Mouse (Mus musculus) liver, embryonic 16.5 days (tissue): Measurements from ENCODE around the gene Fancc. TPM values are rescaled to one million over a fixed set of nuclear protein-coding genes. Genes with fewer than 3 reads are reported as not detected.
A peak's percentile ranks its signal among the peaks of the same experiment; 100 is the strongest.
"Not testable (repeated sequence)": the region's sequence is repeated elsewhere in the genome, so short reads cannot be mapped to it uniquely, and the experiment has no call there.

Experiments
- ATAC-seq: fragments of 200-750 bp; cut with Nextera tagmentation; 2 replicates; pipeline ENCODE4 v1.8.0; 2017; ENCODE audit warnings: low read depth, mild to moderate bottlenecking, moderate number of reproducible peaks, moderate library complexity
- H3K27ac ChIP-seq: fragments of 300-500 bp; sonication (generic); 2 replicates; pipeline ENCODE4 v1.5.1; 2014; ENCODE audit warnings: mild to moderate bottlenecking, low read length
- H3K27me3 ChIP-seq: fragments of 300-500 bp; sonication (generic); 2 replicates; pipeline ENCODE4 v1.6.1; 2014; ENCODE audit warnings: low read depth, low read length, mixed read lengths; ENCODE audit not compliant: control insufficient read depth, insufficient read depth
- H3K36me3 ChIP-seq: fragments of 300-500 bp; sonication (generic); 2 replicates; pipeline ENCODE4 v1.6.1; 2014; ENCODE audit warnings: mild to moderate bottlenecking; ENCODE audit not compliant: control insufficient read depth, insufficient read depth
- H3K4me1 ChIP-seq: fragments of 300-500 bp; sonication (generic); 2 replicates; pipeline ENCODE4 v1.6.1; 2014; ENCODE audit warnings: low read depth, low read length, mixed read lengths; ENCODE audit not compliant: control insufficient read depth
- H3K4me2 ChIP-seq: fragments of 300-500 bp; sonication (generic); 2 replicates; pipeline ENCODE4 v1.6.1; 2014; ENCODE audit warnings: low read depth, low read length, mixed read lengths
- H3K4me3 ChIP-seq: fragments of 300-500 bp; sonication (generic); 2 replicates; pipeline ENCODE4 v1.5.1; 2014; ENCODE audit warnings: low read depth, mild to moderate bottlenecking, low read length
- H3K9ac ChIP-seq: fragments of 300-500 bp; sonication (generic); 2 replicates; pipeline ENCODE4 v1.6.1; 2014; ENCODE audit warnings: low read depth, low read length
- H3K9me3 ChIP-seq: fragments of 300-500 bp; sonication (generic); replicated peaks from 2 replicates; pipeline ENCODE4 v1.6.1; 2016; ENCODE audit warnings: low read length; ENCODE audit not compliant: control insufficient read depth
- WGBS: fragments of 180-500 bp; shearing (Covaris S2); extraction: QIAGEN DNeasy Blood & Tissue Kit; methylation state at CpG from one replicate; pipeline ENCODE4 v1.1.7; 2014; ENCODE audit not compliant: insufficient replicate concordance; 5-methylcytosine and 5-hydroxymethylcytosine counted together
- polyA plus RNA-seq: library from polyadenylated mRNA; unstranded; fragments of >200 nt; fragmentation: Nextera tagmentation; extraction: Ambion mirVana; gene quantifications from 2 replicates; pipeline ENCODE4 v1.2.1, GENCODE M21; 2015

Gene Fancc
- polyA plus RNA-seq, 1 experiment from 2014 or later: 8.2 TPM

GRCm38 (mm10) chr13:63445419-63445818 is 51.7 kb downstream of the Fancc start:
- Histone ChIP-seq H3K36me3 (no peaks in the 10 kb centered on the region), H3K4me3 (no peak overlapping the region), H3K9me3 (no peaks in the 10 kb centered on the region), H3K27me3 (no peaks in the 10 kb centered on the region), H3K4me1 (no peaks in the 10 kb centered on the region), H3K27ac (no peak overlapping the region), H3K9ac (no peak overlapping the region), H3K4me2 (no peak overlapping the region)
- 52% methylated on average over 6 of the region's 6 CpGs for WGBS
- ATAC-seq: no peak

DNA sequence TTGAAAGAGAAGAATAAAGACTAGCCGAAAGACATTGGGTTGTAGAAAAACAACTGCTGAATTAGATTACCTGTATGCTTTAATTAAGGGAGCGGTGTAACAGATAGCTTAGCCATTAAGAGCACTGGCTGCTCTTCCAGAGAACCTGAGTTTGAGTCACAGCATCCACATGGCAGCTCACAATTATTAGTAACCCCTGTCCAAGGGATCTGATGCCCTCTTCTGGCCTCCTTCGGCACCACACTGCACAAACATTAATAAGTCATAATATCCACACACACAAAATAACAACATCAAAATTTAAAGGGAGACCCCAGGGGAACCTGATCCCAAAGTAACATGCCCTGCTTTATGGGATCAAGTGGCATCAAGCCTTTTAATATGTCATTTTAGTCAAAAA is 64.3 kb downstream of the Fancc start:
- Histone ChIP-seq H3K4me2 (no peak overlapping the region), H3K4me1 (peaks cover 12% of the 10 kb centered on the region), H3K9ac (no peak overlapping the region), H3K9me3 (no peaks in the 10 kb centered on the region), H3K27ac (no peak overlapping the region), H3K4me3 (no peak overlapping the region), H3K27me3 (no peaks in the 10 kb centered on the region), H3K36me3 (no peaks in the 10 kb centered on the region)
- no peak for ATAC-seq
- WGBS: 83% methylated on average over 3 of the region's 3 CpGs

DNA sequence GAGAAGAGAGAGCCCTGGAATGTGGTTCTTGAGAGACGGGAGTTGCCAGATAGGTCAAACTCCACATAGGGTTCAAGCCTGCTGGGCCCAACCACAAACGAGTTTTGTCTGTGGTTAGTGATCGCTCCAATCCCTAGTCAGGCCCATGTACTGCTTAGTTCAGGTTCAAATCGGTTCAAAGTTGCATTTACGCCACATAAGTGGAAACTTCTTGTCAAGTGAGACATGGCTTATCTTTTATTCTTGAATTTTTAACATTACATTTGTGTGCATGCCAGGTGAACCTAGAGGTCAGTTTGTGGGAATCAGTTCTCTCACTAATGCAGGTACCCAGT is 65.3 kb downstream of the Fancc start:
- peak overlapping the region; percentile 88 for H3K4me3 ChIP-seq
- H3K4me2 ChIP-seq: peak overlapping the region; percentile 90
- no peaks in the 10 kb centered on the region for H3K36me3 ChIP-seq
- 6% methylated on average over 5 of the region's 5 CpGs for WGBS
- peak overlapping the region; percentile 98 for H3K27ac ChIP-seq
- no peaks in the 10 kb centered on the region for H3K27me3 ChIP-seq
- peak overlapping the region; percentile 90 for H3K9ac ChIP-seq
- ATAC-seq: no peak; the same call in none of the 2 replicates
- no peaks in the 10 kb centered on the region for H3K9me3 ChIP-seq
- H3K4me1 ChIP-seq: peaks cover 12% of the 10 kb centered on the region

DNA sequence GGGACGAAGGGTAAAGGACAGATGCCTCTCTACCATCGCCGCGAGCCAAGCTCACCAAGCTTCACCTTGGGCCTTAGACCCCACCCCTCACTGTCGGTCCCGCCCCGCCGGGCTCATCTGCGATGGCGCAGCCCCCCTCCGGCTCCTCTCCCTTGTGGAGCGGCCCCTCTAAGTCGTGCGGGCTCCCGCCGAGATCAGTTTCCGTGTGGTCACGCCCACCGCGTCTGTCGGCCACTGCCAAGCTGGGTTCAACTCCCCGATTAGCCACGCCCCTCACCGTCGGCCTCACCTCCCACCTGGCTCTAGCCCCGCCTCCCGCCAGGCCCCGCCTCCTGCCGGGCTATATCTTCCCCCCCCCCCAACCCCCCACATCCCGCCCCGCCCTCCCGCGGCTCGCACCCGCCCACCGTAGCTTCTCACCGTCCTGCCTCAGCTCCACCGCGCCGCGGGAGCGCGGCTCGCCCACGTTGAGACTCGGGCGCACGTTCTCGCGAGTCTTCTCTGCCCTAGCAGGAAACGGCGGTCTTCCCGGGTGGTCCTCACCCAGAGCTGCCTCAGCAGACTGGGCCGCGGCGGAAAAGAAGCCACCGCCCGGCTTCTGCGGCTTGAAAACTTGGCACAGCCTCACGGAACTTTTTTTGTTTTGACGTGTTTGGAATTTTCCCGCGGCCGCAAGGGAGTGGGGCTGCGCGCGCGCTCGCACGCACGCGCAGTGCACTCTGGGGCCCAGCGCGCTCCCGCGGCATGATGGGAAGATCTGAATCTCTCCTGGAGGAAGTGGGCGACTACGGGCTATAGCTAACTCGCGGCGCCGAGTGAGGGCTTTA is 65.8 kb downstream of the Fancc start:
- ATAC-seq: peak; percentile 90
- Histone ChIP-seq H3K36me3 (no peaks in the 10 kb centered on the region), H3K4me3 (peak overlapping the region; percentile 88), H3K9me3 (no peaks in the 10 kb centered on the region), H3K4me2 (peak overlapping the region; percentile 90), H3K4me1 (peaks cover 12% of the 10 kb centered on the region), H3K27ac (peak overlapping the region; percentile 98), H3K27me3 (no peaks in the 10 kb centered on the region), H3K9ac (peak overlapping the region; percentile 90)
- WGBS: under 1% methylated on average over 74 of the region's 82 CpGs

DNA sequence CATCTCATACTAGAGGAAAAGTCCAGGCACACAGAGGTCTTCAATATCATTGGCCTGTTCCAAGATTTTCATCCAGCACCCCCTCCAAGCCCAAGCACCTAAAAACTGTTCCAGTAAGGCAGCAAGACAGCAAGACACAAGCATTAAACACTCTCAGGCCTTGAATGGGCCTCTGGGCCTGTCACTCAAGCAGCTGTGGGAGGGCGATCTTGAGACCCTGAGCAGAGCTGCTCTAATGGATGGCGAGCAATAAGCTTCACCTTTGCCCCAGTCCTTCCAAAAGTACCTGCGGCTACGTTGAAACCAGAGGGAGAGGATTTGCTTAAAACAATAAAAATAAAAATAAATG is 66.4 kb downstream of the Fancc start:
- H3K36me3 ChIP-seq: no peaks in the 10 kb centered on the region
- H3K4me2 ChIP-seq: peak overlapping the region; percentile 90
- peaks cover 12% of the 10 kb centered on the region for H3K4me1 ChIP-seq
- WGBS: under 1% methylated on average over 4 of the region's 4 CpGs
- H3K9ac ChIP-seq: peak overlapping the region; percentile 90
- H3K4me3 ChIP-seq: peak overlapping the region; percentile 88
- no peak for ATAC-seq
- H3K27me3 ChIP-seq: no peaks in the 10 kb centered on the region
- H3K9me3 ChIP-seq: no peaks in the 10 kb centered on the region
- H3K27ac ChIP-seq: peak overlapping the region; percentile 98

DNA sequence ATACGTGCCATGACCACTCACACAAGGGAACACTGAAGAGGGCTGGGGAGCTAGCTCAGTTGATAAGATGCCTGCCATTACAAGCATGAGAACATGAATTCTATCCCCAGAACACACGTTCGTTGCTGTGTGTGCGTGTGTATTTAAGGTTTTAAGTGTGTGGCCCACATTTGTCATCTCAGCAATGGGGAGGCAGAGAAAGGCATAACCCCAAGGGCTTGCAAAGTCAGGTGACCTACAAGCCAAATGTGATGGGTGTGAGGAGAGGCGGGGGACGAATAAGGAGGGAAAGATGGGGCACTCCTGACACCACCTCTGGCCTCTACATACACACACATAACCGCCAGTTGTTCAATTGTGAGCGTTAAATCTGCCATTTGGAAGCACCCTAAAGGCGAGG is 66.9 kb downstream of the Fancc start:
- H3K4me1 ChIP-seq: peaks cover 12% of the 10 kb centered on the region
- 74% methylated on average over 9 of the region's 9 CpGs for WGBS
- no peaks in the 10 kb centered on the region for H3K36me3 ChIP-seq
- ATAC-seq: no peak
- peak overlapping the region; percentile 90 for H3K4me2 ChIP-seq
- no peaks in the 10 kb centered on the region for H3K9me3 ChIP-seq
- H3K9ac ChIP-seq: peak overlapping the region; percentile 90
- no peaks in the 10 kb centered on the region for H3K27me3 ChIP-seq
- peak overlapping the region; percentile 88 for H3K4me3 ChIP-seq
- peak overlapping the region; percentile 98 for H3K27ac ChIP-seq

- not testable (repeated sequence) for H3K36me3 ChIP-seq, H3K27ac ChIP-seq, ATAC-seq, H3K9ac ChIP-seq, H3K9me3 ChIP-seq, H3K27me3 ChIP-seq, H3K4me3 ChIP-seq, H3K4me2 ChIP-seq
- 81% methylated on average over 5 of the region's 5 CpGs for WGBS
- H3K4me1 ChIP-seq: peaks cover 12% of the 10 kb centered on the region
Measured at GRCm38 (mm10) chr13:63428211-63428610, 68.9 kb downstream of the Fancc start.

DNA sequence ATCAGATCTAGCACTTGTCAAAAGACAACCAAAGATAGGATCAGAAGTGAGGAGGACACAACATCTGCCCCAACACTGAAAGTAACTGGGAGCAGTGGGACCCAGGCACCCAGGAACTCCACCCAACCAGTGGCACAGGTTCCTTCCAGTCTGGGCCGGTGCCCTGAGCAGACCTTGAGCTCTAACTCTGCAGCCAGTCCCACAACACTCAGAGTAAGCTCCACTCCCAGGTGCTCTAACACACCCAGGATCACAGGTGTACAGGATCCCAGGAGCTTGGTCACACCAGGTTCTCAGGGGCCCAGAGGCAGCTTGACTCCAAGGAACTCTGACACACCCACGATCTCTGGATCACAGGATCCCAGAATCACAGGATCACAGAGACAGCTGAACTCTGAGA is 74.0 kb downstream of the Fancc start:
- no peaks in the 10 kb centered on the region for H3K27me3 ChIP-seq
- H3K27ac ChIP-seq: no peak overlapping the region
- no peak overlapping the region for H3K4me2 ChIP-seq
- H3K4me3 ChIP-seq: no peak overlapping the region
- H3K9me3 ChIP-seq: no peaks in the 10 kb centered on the region
- WGBS: 86% methylated on average over 2 of the region's 2 CpGs
- H3K4me1 ChIP-seq: no peaks in the 10 kb centered on the region
- H3K36me3 ChIP-seq: no peaks in the 10 kb centered on the region
- ATAC-seq: no peak
- H3K9ac ChIP-seq: no peak overlapping the region

- Histone ChIP-seq H3K27ac (no peak overlapping the region), H3K9me3 (no peaks in the 10 kb centered on the region), H3K36me3 (no peaks in the 10 kb centered on the region), H3K4me2 (no peak overlapping the region), H3K4me1 (no peaks in the 10 kb centered on the region), H3K27me3 (no peaks in the 10 kb centered on the region), H3K9ac (no peak overlapping the region), H3K4me3 (no peak overlapping the region)
- ATAC-seq: no peak
Measured at GRCm38 (mm10) chr13:63421225-63421624, 75.9 kb downstream of the Fancc start.
